Mouse (Mus musculus): Measurements from ENCODE around the gene Dusp7.
A peak's percentile ranks its signal among the peaks of the same experiment; 100 is the strongest.

Dusp7 gene

GRCm38 (mm10) chr9:106355217-106355974, 13.0 kb upstream of the Dusp7 start:
- DNase-seq (ENCODE audit: low spot score), result no peak

GRCm38 (mm10) chr9:106355975-106356286, 12.5 kb upstream of the Dusp7 start:
- DNase-seq (ENCODE audit: low spot score), result no peak

- no peak for DNase-seq (ENCODE audit: low spot score)
These were observed 12.0 kb upstream of the Dusp7 start for GRCm38 (mm10) chr9:106356323-106356844.

- DNase-seq (ENCODE audit: low spot score), result no peak
These were observed 11.3 kb upstream of the Dusp7 start for GRCm38 (mm10) chr9:106357167-106357566.

- DNase-seq (ENCODE audit: low spot score), result no peak
These were observed 9.1 kb upstream of the Dusp7 start for GRCm38 (mm10) chr9:106359297-106359696.

GRCm38 (mm10) chr9:106361140-106361539, 7.3 kb upstream of the Dusp7 start:
- DNase-seq (ENCODE audit: low spot score), result peak; percentile 53

GRCm38 (mm10) chr9:106365333-106365732, 3.1 kb upstream of the Dusp7 start:
- no peak for DNase-seq (ENCODE audit: low spot score)

- no peak for DNase-seq (ENCODE audit: low spot score)
These were observed 2.2 kb upstream of the Dusp7 start for GRCm38 (mm10) chr9:106366188-106366587.

- peak; percentile 40 for DNase-seq (ENCODE audit: low spot score)
These were observed 1.4 kb upstream of the Dusp7 start for GRCm38 (mm10) chr9:106367001-106367400.

- DNase-seq (ENCODE audit: low spot score), result peak; percentile 93
These were observed 780 bp upstream of the Dusp7 start for GRCm38 (mm10) chr9:106367592-106368111.

GRCm38 (mm10) chr9:106368831-106369501, 534 bp downstream of the Dusp7 start:
- peak; percentile 77 for DNase-seq (ENCODE audit: low spot score)

- DNase-seq (ENCODE audit: low spot score), result peak; percentile 23
These were observed 1.5 kb downstream of the Dusp7 start for GRCm38 (mm10) chr9:106369801-106370485.

- DNase-seq (ENCODE audit: low spot score), result no peak
These were observed 2.4 kb downstream of the Dusp7 start for GRCm38 (mm10) chr9:106370620-106371383.

- no peak for DNase-seq (ENCODE audit: low spot score)
These were observed 2.9 kb downstream of the Dusp7 start for GRCm38 (mm10) chr9:106371384-106371671.

GRCm38 (mm10) chr9:106371776-106372175, 3.3 kb downstream of the Dusp7 start:
- peak; percentile 63 for DNase-seq (ENCODE audit: low spot score)

- no peak for DNase-seq (ENCODE audit: low spot score)
These were observed 4.3 kb downstream of the Dusp7 start for GRCm38 (mm10) chr9:106372431-106373412.

- no peak for DNase-seq (ENCODE audit: low spot score)
These were observed 5.5 kb downstream of the Dusp7 start for GRCm38 (mm10) chr9:106373973-106374372.

GRCm38 (mm10) chr9:106377247-106377646, 8.8 kb downstream of the Dusp7 start:
- no peak for DNase-seq (ENCODE audit: low spot score)

- DNase-seq (ENCODE audit: low spot score), result no peak
These were observed 9.6 kb downstream of the Dusp7 start for GRCm38 (mm10) chr9:106378045-106378444.

- DNase-seq (ENCODE audit: low spot score), result no peak
These were observed 10.3 kb downstream of the Dusp7 start for GRCm38 (mm10) chr9:106378753-106379152.
